Comparison of ENCODE assay signal across 14 mouse cellular contexts in the genomic region with DNA sequence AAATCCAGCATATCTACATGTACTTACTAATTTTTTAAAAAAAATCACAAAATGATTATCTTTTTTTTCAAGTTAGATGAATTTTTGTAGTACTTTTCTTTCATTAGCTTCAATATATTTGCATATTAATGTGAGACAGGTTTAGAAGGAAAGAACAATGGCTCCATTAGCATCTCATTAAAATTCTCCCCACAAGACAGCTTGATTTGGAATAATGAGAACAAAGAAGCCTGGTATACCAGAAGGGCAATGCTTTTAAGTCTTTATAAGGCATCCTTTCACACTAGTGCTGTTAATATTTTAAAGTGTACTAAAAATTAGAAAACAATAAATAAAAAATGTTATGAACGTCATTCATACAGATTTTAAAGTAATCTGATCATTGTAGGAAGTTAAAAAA.
"Had no signal": no experiment of that assay in that cellular context is flagged by ENCODE, and none has a peak within 500 bp of the region (broad histone marks: within the 10 kb centered on the region; RNA-seq: fewer than 3 reads in every experiment).

No protein-coding gene starts in this region.

- H3K27ac ChIP-seq: kidney, embryonic 15.5 days; left cerebral cortex, adult 2 months; limb, embryonic 10.5 days; liver, embryonic 15.5 days; midbrain, embryonic 10.5 days; midbrain, embryonic 15.5 days; stomach, embryonic 15.5 days had no signal

- DNase-seq: kidney, adult 2 months; kidney, postnatal 14 days; lung, adult 2 months; lung, postnatal 4 days; right cerebral cortex, postnatal 14 days had no signal

- H3K9ac ChIP-seq: kidney, embryonic 15.5 days; liver, embryonic 15.5 days; midbrain, embryonic 15.5 days; stomach, embryonic 15.5 days had no signal

- H3K4me1 ChIP-seq: kidney, embryonic 15.5 days; limb, embryonic 10.5 days; liver, embryonic 15.5 days; midbrain, embryonic 10.5 days; midbrain, embryonic 15.5 days; stomach, embryonic 15.5 days had no signal

- H3K36me3 ChIP-seq: kidney, embryonic 15.5 days; limb, embryonic 10.5 days; liver, embryonic 15.5 days; midbrain, embryonic 10.5 days; midbrain, embryonic 15.5 days; stomach, embryonic 15.5 days had no signal

- H3K9me3 ChIP-seq: kidney, embryonic 15.5 days; limb, embryonic 10.5 days; liver, embryonic 15.5 days; midbrain, embryonic 10.5 days; midbrain, embryonic 15.5 days; stomach, embryonic 15.5 days had no signal

- H3K4me2 ChIP-seq: kidney, embryonic 15.5 days; liver, embryonic 11.5 days; liver, embryonic 15.5 days; midbrain, embryonic 15.5 days; stomach, embryonic 15.5 days had no signal

- ATAC-seq: lung, postnatal 0 days; midbrain, embryonic 15.5 days had no signal

- H3K4me3 ChIP-seq: kidney, embryonic 15.5 days; left cerebral cortex, adult 2 months; limb, embryonic 10.5 days; liver, embryonic 15.5 days; midbrain, embryonic 10.5 days; midbrain, embryonic 15.5 days; stomach, embryonic 15.5 days had no signal

- H3K27me3 ChIP-seq: kidney, embryonic 15.5 days; liver, embryonic 15.5 days; midbrain, embryonic 15.5 days; stomach, embryonic 15.5 days had no signal
